Mouse (Mus musculus): Measurements from ENCODE around the gene Bicra. TPM values are rescaled to one million over a fixed set of nuclear protein-coding genes. Genes with fewer than 3 reads are reported as not detected.

The Bicra gene
- total RNA-seq, 2 experiments from 2014 or later, result 4.2 to 5.9 TPM

DNA sequence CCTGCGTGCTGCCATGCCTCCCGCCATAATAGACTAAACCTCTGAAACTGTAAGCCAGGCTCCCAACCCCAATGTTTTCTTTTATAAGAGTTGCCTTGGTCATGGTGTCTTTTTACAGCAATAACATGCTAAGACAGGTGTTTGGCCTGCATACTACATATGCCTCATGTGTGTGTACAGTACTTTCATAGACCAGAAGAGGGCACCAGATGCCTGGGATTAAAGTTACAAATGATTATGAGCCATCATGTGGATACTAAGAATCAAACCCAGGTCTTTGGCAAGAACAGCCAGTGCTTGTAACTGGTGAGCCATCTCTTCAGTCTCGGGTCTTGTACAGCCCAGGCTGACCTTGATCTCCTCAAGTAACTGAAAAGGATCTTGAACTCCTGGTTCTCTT is 78.0 kb downstream of the Bicra start:
- DNase-seq, result no peak

DNA sequence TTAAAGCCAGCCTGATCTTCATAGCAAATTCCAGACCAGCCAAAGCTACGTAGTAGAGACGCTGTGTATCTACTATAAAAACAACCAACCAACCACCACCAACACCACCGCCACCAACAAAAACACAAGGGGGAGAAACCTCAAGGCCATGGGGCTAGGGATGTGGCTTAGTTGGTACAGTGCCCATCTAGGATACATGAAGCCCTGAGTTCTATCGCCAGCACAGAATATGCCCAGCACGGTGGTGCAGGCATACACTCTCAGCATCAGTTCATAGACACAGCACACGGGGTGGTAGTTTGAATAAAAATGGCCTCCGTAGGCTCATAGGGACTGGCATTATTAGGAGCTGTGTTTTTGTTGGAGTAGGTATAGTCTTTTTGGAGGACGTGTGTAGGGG is 79.4 kb downstream of the Bicra start:
- no peak for DNase-seq

DNA sequence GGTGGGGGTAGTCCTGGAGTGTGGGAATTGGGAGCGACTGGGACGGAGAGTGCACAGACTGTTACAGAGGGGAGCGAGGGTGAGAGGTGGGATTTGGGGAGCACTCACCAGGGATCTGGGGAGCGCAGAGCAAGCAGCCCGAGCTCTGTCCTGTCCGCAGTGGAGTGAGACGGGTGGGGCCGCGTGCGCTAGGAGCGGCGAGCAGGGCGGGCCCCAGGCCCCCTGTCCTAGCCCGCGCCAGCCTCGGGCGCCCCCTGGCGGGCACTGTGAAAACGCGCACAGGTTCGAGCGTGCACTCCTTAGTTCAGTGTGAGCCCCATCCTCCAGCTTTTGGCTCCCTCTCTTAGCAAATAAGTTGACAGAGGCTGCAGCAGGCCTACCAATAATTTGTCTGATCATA is 80.4 kb downstream of the Bicra start, which contains the start of gene Ehd2:
Gene Ehd2, minus strand, starts transcription at position 256 of the 400 bp plus-strand sequence.
- peak; percentile 88 to 91 for DNase-seq

DNA sequence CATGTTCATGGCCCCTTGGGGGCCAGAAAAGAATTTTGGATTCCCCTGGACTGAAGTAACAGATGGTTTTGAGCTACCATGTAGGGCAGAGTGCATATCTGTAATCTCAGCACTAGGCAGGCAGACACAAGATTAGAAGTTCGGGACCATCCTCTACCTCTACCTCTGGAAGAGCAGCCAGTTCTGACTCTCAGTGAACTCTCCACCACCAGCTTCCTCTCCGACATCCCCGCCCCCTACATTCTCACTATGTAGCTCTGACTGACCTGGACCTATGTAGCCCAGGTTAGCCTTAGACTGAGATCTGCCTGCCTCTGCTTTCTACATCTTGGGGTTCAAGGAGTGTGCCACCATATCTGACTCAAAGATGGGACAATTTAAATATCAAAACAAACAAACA is 81.2 kb downstream of the Bicra start:
- no peak for DNase-seq

DNA sequence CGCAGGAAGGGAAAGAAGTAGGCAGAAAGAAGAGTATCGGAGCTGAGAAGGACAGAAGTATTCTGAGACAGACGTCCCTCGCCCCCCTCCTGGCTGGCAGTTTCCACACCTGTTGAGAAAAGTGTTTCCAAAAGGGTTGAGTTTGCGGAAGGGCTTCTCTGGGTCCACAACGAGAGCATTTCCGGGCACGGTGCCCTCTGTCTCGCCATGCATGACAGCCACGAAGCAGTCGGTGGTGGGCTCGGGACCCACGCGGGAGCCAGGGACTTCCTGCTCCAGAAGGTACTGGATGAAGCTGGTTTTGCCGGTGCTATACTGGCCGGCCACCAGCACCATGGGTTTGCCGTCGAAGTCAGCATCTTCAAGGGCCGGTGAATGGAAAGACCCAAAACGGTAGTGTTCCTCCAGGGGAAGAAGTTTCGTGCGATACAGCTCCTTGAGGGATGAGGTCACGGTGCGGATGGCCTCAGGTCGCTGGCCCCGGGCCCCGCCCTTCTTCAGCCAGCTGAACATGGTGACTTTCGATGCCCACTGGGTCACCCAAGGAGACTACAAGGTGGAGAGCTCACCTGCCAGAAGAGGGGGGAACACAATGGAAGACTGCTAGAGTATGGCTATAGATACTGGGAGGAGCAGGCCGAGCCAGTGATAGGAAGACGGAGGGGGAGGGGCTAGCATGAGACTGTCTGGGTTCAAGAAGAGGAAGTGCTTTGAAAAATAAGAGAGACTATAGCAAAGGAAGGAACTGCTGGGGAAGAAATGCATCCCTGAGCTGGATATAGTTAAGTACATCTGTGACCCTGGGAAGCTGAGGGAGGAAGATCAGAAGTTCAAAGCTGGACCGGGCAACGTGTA is 83.7 kb downstream of the Bicra start:
- no peak for DNase-seq

DNA sequence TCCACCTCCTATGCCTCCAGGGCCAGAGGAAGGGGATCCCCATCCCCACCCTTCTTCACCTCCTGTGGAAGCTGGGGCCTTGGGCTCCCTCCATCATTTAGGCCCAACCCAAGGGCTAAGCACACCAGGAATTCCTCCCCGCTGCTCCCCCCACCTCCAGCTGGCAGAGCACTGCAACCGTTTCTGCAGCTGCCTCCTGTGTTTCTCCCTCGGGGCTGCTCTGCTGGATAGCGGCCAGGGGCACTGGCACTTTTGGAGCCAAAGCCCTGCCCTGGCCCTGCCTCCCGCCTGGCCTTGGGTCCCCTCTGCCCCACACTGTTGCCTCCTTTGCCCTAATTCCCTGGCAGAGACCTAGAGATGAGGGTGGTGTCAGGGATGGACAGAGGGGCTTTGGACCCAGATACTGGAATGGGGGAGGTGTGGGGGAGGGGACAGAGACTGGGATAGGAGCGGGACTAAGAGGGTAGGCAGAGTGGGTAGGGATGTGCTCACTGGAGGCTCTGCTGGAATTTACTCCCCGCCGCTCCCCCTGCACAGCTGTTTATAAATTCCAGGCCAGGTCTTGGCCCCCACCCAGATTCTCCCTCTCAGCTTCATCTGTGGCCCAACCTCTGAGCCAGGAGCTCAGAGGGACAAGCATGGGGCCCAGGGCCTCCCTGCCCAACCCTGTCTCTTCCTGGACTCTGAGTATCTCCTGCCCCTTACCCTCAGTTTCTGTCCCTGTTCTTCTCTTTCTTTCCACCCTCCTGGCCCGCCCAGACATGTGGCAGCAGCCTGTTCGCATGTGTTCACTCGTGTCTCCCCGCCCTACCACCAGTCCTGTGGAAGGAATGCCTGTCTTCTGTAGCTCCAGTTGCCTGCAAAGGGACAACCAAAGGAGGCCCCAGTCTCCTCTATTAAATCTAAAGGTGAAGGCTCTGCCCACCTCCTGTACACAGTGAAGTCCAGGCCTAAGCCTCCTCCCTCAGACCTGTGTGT is 85.1 kb downstream of the Bicra start:
- DNase-seq, result peak; percentile 94 to 95

DNA sequence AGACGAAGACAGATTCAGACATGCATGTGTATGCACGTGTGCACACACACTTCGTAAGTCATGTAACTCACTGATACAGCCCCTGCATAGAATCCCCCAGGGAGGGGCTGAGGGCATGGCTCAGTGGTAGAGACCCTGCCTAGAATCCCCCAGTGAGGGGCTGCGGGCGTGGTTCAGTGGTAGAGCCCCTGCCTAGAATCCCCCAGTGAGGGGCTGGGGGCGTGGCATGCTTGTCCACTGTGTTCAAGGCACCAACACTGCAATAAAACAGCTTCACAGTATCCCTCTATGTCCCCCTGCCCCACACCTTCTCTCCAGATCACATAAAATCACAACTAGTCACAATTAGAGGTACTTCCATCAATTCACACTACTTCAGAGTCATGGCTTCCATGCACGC is 85.9 kb downstream of the Bicra start:
- DNase-seq, result no peak

DNA sequence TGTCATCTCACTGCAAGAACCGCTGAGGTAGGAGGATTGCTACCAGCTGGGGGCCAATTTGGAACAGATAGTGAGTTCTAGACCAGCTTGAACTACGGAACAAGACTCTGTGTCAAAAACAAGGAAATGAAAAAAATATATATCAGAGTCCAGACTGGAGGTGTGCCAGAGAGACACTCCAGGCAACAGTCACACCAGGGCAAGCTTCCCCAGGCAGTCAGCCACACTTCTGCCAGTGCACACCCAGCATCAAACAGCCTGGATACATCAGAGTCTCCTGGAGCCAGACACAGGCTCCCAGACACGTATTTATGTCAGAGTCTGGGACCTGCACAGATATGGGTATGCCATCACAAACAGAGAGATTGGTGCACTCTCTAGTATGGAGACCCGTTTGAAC is 86.5 kb downstream of the Bicra start:
- peak; percentile 54 to 56 for DNase-seq

DNA sequence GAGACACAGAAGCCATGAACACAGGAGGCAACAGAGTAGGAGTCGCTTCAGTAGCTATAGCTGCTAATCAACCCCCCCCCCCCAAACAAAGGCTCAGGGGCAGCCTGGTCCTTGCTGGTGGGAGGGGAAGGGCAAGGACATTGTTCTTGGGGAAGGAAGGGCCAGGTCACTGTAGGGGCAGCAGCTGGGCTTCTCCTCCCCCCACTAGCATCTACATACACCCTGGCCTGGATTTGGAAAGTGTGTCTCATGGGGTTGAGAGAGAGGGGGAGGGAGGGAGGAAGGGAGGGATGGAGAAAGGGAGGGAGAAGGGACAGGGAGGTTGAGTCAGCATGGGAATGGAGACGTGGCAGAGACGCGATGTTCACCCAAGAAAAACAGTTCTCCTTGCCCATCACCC is 87.0 kb downstream of the Bicra start:
- DNase-seq, result peak in 1 of 2 experiments; percentile 78

DNA sequence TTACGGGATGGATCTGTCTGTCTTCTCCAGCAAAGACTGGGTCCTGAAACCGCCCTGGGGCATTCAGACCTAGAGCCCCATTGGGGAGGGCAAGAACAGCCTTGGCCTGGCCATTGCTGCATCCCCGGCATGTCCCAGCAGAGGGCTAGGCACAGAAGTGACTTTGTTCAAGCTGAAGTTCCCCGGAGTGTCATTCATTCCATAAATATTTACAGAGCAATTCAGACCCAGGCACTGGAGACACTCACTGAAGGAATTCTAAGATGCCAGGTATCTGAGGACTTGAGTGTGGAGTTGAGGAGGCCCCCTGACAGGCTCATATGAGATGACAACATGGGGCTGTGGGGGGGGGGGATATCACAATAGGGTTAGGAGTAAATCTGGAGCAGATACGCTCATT is 91.6 kb downstream of the Bicra start:
- DNase-seq, result no peak

DNA sequence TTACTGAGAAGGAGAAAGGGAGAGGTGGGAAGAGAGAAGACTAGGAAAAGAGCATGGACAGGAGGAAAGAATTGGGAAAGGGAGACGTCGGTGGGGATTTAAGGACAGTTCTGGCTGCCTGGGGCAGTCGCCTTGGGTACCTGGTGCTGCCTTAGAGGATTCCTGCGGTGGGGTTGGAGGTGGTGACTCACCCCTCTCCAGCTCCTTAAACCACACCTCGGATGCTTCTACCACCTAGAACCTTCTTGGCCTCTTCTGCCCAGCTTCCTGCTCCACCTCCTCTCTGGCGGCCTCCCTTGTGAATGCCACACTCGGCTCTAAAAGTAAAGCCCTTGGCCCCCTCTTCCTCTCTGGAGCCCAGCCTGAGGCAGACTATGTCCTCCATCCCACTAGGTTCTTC is 92.2 kb downstream of the Bicra start:
- peak in 1 of 2 experiments; percentile 65 for DNase-seq

DNA sequence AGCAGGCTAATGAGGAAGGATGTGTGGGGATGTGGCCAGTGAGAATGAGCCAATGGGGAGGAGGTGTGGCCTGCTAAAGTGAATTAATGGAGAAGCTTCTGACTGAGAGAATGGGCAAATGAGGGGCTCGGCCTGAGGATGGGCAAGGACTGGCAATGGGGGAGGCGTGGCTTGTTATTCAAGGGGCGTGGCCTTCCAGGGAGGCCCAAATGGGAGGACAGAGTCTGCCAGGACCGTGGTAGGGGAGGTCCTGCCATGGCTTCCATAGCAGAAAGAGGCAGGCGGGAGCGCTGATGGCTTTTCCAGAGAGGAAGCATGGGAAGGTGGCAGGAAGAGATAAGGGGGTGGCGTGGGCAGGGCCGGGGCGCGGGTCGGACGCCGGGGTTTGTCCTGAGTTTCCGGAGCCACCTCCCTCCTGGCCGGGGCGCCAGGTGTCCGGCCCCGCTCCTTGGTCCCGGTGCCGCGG is 92.7 kb downstream of the Bicra start:
- DNase-seq, result peak; percentile 84 to 92

DNA sequence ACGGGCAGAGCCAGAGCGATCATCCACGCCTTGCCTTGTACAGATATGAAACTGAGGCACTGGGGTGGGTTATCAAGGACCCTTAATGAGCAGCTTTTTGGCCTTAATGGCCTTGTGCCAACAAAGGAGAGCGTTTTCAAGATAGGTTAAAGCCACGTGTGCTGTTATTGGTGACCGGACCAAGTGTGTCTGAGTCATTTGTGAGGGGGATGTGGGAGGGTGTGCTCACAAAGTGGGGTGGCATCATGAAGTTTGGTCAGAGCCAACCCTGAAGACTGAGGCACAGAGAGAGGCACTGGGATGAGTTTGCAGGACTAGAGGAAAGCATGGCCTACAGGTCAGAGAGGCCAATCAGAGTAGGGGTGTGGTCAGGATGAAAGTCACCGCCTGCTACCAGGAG is 93.3 kb downstream of the Bicra start:
- DNase-seq, result no peak

DNA sequence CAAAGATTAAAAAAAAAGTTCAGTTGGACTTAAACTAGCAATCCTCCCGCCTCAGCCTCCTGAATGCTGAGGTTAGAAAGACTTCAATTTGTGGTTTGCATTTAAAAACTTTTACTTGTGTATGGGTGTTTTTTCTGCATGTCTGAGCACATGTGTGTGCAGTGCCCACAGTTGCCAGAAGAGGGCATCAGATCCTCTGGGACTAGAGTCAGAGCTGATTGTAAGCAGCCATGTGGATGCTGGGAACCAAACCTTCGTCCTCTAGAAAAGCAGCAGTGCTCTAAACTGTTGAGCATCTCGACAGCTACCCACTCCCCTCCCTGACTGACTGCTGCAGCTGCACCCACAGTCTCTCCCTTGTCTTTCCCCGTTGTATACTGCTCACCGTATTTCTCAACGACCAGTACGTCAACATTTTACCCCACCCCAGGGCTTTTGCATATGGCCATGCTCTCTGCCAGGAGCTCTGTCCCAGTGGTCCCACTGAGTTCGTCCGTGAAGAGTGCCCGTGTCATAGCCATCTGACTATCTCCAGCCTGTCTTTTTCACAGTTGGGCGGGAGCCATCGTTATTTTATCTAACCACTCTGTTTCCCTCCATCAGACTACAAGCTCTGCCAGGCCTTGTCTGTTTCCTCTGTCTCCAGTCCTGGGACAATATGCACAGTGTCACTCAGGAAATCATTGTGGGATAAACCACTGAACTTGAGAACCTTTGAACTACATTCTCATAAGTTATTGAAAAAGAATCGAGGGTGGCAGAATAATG is 94.2 kb downstream of the Bicra start:
- no peak for DNase-seq

DNA sequence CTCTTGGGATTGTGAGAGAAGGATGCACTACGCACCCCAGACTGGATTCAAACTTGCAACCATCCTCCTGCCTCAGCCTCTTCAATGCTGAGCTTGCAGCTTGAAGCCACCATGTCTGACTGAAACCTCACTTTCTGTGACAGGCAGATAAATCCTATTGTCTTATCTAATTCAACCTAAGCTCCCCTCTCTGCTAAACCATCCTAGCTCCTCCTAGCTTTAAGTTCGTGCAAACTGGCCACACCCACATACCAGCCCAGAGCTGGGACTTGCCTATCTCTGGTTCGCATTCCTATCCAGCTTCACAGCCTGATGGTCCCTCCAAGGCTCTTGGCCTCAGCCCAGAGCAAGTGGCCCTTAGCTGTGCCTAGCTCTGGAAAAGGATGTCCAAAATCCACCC is 95.3 kb downstream of the Bicra start:
- no peak for DNase-seq

DNA sequence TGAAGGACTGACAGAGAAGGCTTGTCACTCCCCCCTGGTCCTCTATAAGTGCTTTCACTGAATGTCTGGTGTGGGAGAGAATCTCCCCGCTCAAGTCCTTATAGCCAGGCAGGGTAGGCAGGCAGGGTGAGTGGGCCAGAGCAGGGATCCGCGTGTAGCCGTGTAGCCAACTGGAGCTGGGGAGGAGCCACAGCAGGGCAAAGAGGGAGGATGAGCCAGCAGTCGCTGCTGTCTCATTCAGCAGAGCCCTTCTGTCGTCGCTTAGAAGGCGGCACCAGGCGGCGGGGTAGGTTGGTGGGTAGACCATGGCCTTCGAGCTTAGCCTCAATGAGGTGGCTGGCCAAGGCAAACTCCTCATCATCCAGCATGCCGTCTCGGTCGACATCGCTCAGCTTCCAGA is 97.7 kb downstream of the Bicra start:
- no peak for DNase-seq

DNA sequence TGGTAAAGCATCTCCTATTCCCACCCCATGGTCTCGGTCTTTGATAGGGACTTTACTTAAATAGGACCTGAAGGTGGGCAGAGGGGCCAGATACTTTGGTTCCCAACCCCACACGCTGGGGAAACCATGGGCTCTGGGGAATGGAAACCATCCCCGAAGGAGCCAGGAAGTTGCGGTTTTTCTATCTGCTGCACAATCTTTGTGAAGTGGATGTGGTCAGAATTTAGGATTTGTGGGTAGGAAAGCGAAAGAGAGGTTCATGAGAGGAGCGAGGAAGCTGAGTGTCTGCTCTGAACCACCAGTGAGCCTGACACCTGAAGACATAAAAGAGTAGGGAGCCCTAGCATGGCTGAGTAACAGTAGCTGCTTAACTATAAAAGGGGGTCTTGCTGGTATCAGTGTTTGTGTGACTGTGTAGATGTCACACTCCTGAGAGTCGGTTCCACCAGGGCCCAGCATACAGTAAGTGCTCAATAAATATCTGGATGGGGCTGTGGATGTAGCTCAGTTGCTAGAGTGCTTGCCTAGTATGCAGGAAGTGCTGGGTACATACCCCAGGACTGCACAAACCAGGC is 98.4 kb downstream of the Bicra start:
- DNase-seq, result no peak

DNA sequence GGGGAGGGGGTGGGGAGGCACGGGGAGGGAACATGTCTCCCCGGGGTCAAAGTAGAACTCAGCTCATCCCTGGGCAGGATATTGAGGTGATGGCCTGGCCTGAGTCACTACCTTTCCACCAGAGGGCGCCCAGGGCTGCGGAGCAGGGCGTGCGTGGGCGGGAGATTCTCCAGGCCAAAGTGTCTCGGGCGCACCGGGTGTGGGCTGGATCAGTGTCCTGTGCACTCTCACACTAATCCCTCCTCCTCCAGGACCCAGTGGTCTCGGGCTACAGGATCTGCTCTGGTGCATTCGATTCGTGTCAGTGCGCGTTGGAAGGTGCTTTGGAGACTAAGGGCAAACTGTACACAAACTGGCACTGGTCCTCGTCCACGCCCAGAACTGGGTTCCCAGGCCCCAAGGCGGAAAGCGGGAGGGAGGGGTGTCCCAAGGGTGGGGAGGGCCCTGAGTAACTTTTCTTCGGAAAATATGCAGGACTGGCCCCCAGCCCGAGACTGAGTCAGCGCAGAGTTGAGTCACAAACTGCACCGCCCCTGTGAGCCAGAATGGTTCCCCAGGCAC is 99.3 kb downstream of the Bicra start:
- peak; percentile 96 to 97 for DNase-seq

DNA sequence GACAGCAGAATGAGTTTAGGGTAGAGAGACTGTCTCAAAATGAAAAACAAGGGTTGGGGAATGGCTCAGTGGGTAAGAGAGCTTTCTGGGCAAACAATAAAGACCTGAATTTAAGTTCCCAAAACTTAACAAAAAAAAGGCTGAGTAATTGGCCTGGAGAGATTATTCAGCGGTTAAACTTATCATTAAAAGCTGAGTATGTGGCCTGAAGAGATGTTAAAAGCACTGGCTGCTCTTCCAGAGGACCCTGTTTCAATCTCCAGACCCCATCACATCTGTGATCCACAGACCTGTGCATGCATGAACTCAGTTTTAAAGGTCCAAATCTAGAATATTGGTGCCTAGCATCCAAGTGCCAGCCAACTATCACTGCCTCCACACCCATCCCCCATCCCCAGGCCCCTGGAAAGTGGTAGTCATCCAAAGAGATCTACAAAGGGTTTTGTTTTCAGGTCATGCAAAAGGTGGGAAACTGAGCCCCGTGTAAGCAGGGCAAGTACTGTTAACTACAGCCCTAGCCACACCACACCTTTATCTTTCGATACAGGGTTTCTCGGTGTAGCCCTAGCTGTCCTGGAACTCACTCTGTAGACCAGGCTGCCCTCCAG is 100.0 kb downstream of the Bicra start:
- DNase-seq, result no peak

DNA sequence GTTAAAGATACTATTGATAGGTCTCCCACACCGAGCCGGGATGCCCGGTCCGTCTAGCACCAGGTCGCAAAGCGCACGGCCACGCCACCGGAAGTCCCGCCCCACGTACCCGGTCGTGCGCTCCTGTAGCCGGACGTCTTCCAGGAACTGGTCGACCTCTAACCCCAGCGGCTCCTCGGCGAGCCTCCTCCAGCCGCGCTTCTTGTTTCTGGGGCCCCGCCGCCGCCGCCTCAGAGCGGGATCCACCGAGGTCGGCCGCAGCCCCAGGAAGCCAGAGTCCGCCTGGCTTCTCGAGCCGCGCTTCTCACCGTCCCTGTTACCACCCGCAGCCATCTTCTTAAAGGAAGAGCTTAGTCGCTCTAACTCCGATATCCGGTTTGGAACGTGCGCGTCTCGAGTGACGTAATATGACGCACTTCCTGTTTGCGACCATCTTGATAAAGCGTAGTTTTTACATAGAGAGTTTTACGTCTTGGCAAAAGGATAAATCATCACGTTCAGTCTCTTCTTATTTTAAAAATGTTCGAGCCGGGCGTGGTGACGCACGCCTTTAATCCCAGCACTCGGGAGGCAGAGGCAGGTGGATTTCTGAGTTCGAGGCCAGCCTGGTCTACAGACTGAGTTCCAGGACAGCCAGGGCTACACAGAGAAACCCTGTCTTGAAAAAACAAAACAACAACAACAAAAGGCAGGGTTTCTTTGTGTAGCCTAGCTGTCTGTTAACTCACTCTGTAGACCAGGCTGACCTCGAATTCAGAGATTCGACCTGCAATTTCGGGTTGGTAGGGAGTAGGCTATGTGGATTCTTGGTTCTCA is 101.8 kb downstream of the Bicra start, which contains the start of gene Nop53:
Gene Nop53, minus strand, starts transcription at position 354 of the 816 bp plus-strand sequence.
- DNase-seq, result peak; percentile 96
